Mouse (Mus musculus) left cerebral cortex, adult 18-20 months (tissue): ENCODE measurements around the gene Defb21. TPM values are rescaled to one million over a fixed set of nuclear protein-coding genes. Genes with fewer than 3 reads are reported as not detected.
A peak's percentile ranks its signal among the peaks of the same experiment; 100 is the strongest.

Experiments
- DNase-seq, 2 experiments: peaks; one replicate each; pipeline ENCODE4 v3.0.0; 2021 to 2022; ENCODE audit warnings: low spot score in 2 of 2, mixed read lengths in 1 of 2
- total RNA-seq, 2 experiments: library from RNA; stranded (reverse); gene quantifications; 2 replicates each; pipeline ENCODE4 v1.2.3; 2021

Defb21 gene
- total RNA-seq, 2 experiments from 2014 or later, result not detected

GRCm38 (mm10) chr2:152604057-152604456 lies 31.5 kb downstream of the Defb21 start, which contains the start of gene Defb36:
Defb36 (plus strand) TSS chr2:152604327.
- DNase-seq, result peak; percentile 29 to 39

DNA sequence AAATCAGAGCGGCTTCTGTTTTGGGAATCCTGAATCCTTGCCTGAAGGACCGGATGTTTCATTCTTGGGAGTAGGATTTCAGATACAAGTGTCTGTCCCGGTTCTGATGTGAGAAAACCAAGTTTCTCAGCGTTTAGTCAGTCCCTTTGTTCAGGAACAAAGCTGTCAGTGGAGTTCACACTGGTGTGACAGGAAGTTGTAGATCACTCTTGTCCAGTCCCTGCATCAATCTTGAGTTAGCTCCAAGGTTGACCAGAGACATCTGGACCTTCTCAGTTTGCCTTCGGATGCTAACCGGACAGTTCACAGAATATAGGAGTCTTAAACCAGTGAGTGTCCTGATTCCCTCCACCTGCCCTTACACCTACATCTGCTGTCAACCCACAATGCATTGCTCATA lies 35.2 kb downstream of the Defb21 start:
- no peak for DNase-seq

DNA sequence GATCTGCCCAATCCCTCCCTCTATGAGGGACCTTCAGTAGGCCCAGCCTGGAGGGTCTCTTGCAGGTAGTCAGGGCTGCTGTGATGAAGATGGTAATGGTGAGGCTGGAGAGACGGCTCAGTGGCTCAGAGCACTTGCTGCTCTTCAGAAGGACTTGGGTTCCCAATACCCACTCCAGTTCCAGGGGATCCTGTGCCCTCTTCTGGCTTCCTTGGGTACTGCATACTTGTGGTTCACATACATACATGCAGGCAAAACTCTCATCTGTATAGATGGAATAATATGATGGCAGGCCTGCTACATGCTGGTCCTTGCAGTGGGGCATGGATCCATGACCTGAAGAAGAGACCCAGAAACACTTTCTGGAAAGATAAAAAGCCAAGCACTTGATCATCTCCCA lies 36.2 kb downstream of the Defb21 start:
- DNase-seq, result no peak

DNA sequence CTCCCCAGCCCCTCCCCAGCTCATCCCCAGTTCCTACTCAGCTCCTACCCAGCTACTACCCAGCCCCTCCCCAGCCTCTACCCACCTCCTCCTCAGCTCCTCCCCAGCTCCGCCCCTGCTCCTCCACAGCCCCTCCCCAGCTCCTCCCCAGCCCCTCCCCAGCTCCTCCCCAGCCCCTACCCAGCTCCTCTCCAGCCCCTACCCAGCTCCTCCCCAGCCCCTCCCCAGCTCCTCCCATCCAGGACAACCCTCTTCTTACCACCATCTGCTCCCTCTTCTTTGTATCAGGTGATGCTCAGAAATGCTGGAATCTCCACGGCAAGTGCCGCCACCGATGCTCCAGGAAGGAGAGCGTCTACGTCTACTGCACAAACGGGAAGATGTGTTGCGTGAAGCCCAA lies 39.6 kb downstream of the Defb21 start:
- DNase-seq, result no peak

- DNase-seq, result peak; percentile 47 to 60
Observed at GRCm38 (mm10) chr2:152615563-152615962, 43.0 kb downstream of the Defb21 start.

DNA sequence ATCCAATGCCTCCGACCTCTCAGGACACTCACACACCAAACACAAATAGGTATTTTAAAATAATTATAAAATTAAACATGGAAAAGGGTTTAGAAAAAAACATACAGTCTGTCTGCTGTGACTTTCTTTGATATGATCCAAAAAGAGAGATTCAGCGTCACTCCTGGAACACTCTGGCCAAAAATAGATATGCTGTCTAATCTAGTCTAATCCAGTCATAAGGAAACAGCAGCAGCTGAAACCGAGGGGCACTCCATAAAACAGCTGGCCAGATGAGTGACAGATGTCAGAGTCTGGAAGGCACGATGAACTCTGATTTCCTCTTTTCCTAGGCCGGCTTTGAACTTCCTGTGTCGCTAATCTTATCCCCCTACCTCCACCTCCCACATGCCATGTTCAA lies 43.9 kb downstream of the Defb21 start:
- no peak for DNase-seq

DNA sequence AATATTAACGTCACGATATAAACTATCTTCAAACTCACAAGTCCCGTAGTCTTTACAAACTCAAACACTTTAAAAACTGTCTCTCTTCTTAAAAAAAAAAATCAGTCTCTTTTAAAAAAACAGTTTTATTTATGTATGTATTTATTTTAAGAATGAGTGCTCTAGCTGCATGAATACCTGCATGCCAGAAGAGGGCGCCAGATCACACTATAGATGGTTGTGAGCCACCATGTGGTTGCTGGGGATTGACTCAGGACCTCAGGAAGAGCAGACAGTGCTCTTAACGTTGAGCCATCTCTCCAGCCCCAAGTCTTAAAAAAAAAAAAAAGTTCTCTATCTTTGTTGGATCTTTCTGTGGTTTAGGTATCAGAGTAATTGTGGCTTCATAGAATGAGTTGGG lies 44.8 kb downstream of the Defb21 start:
- DNase-seq, result no peak

DNA sequence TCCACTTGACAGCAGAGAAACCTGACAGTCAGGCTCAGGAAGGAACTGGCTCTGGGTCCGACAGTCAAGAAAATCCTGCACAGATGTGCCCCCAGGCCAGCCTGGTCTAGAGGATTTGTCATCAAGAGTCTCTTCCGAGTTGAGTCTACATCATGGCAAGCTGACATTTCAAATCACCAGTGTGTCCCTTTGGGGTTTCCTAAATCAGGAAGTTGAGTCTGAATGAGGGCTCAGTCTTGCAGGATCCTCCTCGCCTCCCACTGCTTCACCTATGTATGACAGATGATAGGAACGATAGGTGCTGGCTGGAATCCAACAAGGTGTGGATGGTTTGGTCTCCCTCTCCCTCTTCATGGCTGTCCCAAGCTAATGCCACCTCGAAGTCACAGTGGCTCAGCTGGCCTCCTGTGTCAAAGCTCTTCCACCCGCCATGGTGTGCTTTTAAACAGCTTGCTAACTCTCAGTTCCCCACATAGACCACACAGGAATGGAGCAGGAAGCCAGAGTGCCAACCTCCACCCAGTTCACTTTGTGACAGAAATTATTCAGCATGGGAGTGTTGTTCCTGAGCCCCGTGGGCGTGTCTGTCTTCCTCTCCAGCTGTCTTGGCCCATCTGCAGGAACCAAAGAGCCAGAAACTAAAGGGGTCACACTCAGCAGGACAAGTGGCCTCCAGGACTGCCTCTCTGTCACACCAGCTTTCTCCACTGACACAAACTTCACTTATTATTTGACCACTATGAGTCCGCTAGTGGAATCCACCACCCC lies 48.0 kb downstream of the Defb21 start:
- DNase-seq, result peak; percentile 17 to 43

DNA sequence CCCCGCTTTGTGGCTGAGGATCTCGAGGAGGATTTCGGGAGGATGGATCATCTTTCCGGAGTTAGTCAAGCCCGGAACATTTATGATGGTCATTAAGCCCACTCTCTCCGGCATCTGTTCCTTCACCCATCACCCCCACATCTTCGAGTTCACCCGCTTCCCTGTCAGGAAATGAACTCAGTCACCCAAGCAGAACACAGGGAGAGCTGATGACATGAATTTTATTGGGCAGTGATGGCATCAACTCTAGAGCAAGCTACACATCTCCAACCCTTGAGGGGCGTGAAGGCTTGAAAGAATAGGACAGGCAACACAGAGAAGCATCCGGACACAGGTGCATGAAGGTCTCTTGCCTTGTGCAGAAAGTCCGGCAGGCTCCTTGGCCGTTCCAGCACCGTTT lies 49.6 kb downstream of the Defb21 start:
- no peak for DNase-seq

DNA sequence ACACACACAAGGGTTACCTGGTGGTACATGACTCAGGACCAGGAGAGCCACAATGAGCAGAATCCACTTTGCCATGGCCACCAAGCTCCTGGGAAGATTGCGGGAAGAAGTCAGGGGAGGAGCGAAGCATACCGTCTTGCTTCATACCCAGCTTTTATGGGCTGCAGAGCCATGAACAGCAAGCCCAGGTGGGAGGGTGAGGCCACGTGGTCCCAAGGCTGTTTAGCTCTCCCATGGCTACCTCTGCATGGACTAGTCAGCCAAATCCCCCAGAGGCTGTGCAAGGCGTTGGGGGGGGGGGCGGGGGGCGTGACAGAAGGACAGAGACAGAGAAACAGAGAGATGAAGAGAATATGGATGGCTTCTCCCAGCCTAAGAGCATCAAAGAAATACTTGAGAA lies 50.4 kb downstream of the Defb21 start, which contains the start of gene Defb25:
TSS of gene Defb25 (minus strand) at position 101 of the 400 bp plus-strand sequence.
- DNase-seq, result no peak

Other genes with a start within 250 kb of the Defb21 start
- gene Rbck1, start 240.1 kb upstream of the Defb21 start, total RNA-seq, result 100 to 1,000 TPM; 106 to 107 TPM
- gene Trib3, start 228.7 kb upstream of the Defb21 start, total RNA-seq, result under 1 TPM; 0.59 to 0.70 TPM
- 100 to 1,000 TPM in 1 of 2 experiments, 10 to 100 TPM in 1; 96.7 to 104 TPM for gene Nrsn2, start 196.1 kb upstream of the Defb21 start, total RNA-seq
- gene Sox12, start 174.7 kb upstream of the Defb21 start, total RNA-seq, result 10 to 100 TPM; 11.8 to 15.9 TPM
- gene Zcchc3, start 157.7 kb upstream of the Defb21 start, total RNA-seq, result 1 to 10 TPM; 9.4 TPM
- 1 to 10 TPM; 1.6 to 2.1 TPM for gene 6820408C15Rik, start 157.2 kb upstream of the Defb21 start, total RNA-seq
- not detected for gene Defb23, start 108.1 kb upstream of the Defb21 start, total RNA-seq
- not detected for gene Defb20, start 95.7 kb upstream of the Defb21 start, total RNA-seq
- not detected for gene Defb22, start 82.6 kb upstream of the Defb21 start, total RNA-seq
- gene Defb26, start 61.1 kb upstream of the Defb21 start, total RNA-seq, result not detected
- gene Defb28, start 54.5 kb upstream of the Defb21 start, total RNA-seq, result not detected
- not detected for gene Defb29, start 32.6 kb upstream of the Defb21 start, total RNA-seq
- not detected for gene Gm17416, start 3.4 kb upstream of the Defb21 start, total RNA-seq
- not detected for gene Defb19, start 7.6 kb downstream of the Defb21 start, total RNA-seq
- gene Defb45, start 26.7 kb downstream of the Defb21 start, total RNA-seq, result not detected
- not detected for gene Defb36, start 31.6 kb downstream of the Defb21 start, total RNA-seq
- not detected for gene Defb25, start 50.3 kb downstream of the Defb21 start, total RNA-seq
- gene Rem1, start 54.2 kb downstream of the Defb21 start, total RNA-seq, result under 1 TPM; 0.72 to 0.94 TPM
- 10 to 100 TPM; 73.4 to 79.2 TPM for gene H13, start 96.7 kb downstream of the Defb21 start, total RNA-seq
- gene Mcts2, start 114.3 kb downstream of the Defb21 start, total RNA-seq, result 10 to 100 TPM; 14.1 to 17.5 TPM
- 10 to 100 TPM; 20.6 to 27.2 TPM for gene Id1, start 163.5 kb downstream of the Defb21 start, total RNA-seq
- 1 to 10 TPM; 2.7 to 2.8 TPM for gene Cox4i2, start 181.4 kb downstream of the Defb21 start, total RNA-seq